Mouse (Mus musculus): ENCODE results near the gene Rpl36. TPM values are rescaled to one million over a fixed set of nuclear protein-coding genes. Genes with fewer than 3 reads are reported as not detected.
A peak's percentile ranks its signal among the peaks of the same experiment; 100 is the strongest.

Rpl36 gene
- polyA plus RNA-seq, 1 experiment from 2014 or later: 828 TPM

DNA sequence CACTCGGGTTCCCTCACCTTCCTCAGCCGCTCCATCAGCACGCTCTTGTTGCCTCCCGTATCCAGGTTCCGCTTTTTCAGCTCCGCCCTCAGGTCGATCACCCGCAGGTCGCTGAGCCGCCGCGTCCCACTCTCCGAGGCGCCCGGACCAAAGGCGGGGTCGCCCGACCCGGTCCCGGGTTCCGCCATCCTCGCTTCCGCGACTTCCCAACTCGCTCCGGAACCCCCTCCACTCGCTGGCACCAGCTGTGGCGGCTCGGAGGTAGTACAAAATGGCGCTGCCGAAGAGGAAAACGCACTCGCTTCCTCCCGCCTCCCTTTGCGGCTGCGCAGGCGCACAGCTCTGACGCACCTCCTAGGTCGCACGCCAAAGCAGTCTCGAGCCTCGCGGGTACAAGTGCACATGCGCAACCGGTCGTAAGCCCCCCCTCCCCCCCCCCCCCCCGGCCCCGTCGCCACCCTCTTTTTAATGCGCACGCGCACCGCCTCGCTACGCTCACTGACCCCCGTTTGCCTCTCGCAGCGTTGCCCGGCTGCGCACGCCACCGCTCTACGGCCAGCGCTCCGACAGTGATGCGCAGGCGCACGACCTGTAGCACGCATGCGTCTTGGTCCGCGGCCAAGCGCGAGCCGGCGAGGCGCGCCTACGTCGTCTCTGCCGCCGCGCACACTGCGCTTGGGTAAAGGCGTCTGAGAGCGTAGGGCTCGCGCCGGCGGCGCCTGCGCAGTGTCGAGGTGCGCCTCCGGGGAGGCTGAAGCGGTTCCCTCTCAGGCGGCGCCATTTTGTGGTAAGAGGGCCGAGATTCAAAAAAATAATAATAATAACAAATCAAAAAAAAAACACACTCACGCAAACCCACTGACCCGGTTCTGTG, 28.7 kb upstream of the Rpl36 start, which contains the start of the genes Safb2 and Safb:
Gene Safb2, minus strand, starts transcription at position 329 of the 874 bp plus-strand sequence.
Gene Safb, plus strand, starts transcription at position 569 of the 874 bp plus-strand sequence.
- H3K36me3 ChIP-seq (ENCODE audit: control insufficient read depth, insufficient read depth): peaks cover 40% of the 10 kb centered on the region
- peak within 1 kb of the TSS; percentile 96 for H3K9ac ChIP-seq (ENCODE audit: low read depth, low read length)
- H3K27me3 ChIP-seq (ENCODE audit: control insufficient read depth, insufficient read depth, low read depth, low read length): no peaks in the 10 kb centered on the region
- peak; percentile 92 for ATAC-seq (ENCODE audit: low read depth)
- peak within 1 kb of the TSS; percentile 86 for H3K4me2 ChIP-seq (ENCODE audit: low read depth, low read length)
- peak within 1 kb of the TSS; percentile 96 for H3K4me3 ChIP-seq (ENCODE audit: low read depth, low read length)
- WGBS (ENCODE audit: insufficient replicate concordance): under 1% methylated on average over 93 of the region's 101 CpGs
- peak within 1 kb of the TSS; percentile 97 for H3K27ac ChIP-seq (ENCODE audit: low read length)
- H3K9me3 ChIP-seq (replicated peaks; ENCODE audit: control insufficient read depth, low read length): no peaks in the 10 kb centered on the region
- peaks cover 36% of the 10 kb centered on the region for H3K4me1 ChIP-seq (ENCODE audit: control insufficient read depth, low read depth, low read length)

- peak overlapping the region; percentile 97 for H3K27ac ChIP-seq (ENCODE audit: low read length)
- H3K36me3 ChIP-seq (ENCODE audit: control insufficient read depth, insufficient read depth): peaks cover 40% of the 10 kb centered on the region
- no peaks in the 10 kb centered on the region for H3K9me3 ChIP-seq (replicated peaks; ENCODE audit: control insufficient read depth, low read length)
- WGBS (ENCODE audit: insufficient replicate concordance): under 1% methylated on average over 61 of the region's 61 CpGs
- peaks cover 36% of the 10 kb centered on the region for H3K4me1 ChIP-seq (ENCODE audit: control insufficient read depth, low read depth, low read length)
- ATAC-seq (ENCODE audit: low read depth): peak; percentile 8; the same call in 1 of the 2 replicates
- peak overlapping the region; percentile 86 for H3K4me2 ChIP-seq (ENCODE audit: low read depth, low read length)
- no peaks in the 10 kb centered on the region for H3K27me3 ChIP-seq (ENCODE audit: control insufficient read depth, insufficient read depth, low read depth, low read length)
- H3K4me3 ChIP-seq (ENCODE audit: low read depth, low read length): peak overlapping the region; percentile 96
- H3K9ac ChIP-seq (ENCODE audit: low read depth, low read length): peak overlapping the region; percentile 93
Measured at GRCm38 (mm10) chr17:56585171-56585821, 27.9 kb upstream of the Rpl36 start.

- no peaks in the 10 kb centered on the region for H3K27me3 ChIP-seq (ENCODE audit: control insufficient read depth, insufficient read depth, low read depth, low read length)
- no peak overlapping the region for H3K27ac ChIP-seq (ENCODE audit: low read length)
- H3K4me2 ChIP-seq (ENCODE audit: low read depth, low read length): no peak overlapping the region
- WGBS (ENCODE audit: insufficient replicate concordance): 90% methylated on average over 1 of the region's 1 CpGs
- H3K9me3 ChIP-seq (replicated peaks; ENCODE audit: control insufficient read depth, low read length): no peaks in the 10 kb centered on the region
- no peak for ATAC-seq (ENCODE audit: low read depth)
- H3K36me3 ChIP-seq (ENCODE audit: control insufficient read depth, insufficient read depth): peaks cover 41% of the 10 kb centered on the region
- H3K4me3 ChIP-seq (ENCODE audit: low read depth, low read length): no peak overlapping the region
- no peak overlapping the region for H3K9ac ChIP-seq (ENCODE audit: low read depth, low read length)
- H3K4me1 ChIP-seq (ENCODE audit: control insufficient read depth, low read depth, low read length): peaks cover 23% of the 10 kb centered on the region
Measured at GRCm38 (mm10) chr17:56587773-56588172, 25.4 kb upstream of the Rpl36 start.

DNA sequence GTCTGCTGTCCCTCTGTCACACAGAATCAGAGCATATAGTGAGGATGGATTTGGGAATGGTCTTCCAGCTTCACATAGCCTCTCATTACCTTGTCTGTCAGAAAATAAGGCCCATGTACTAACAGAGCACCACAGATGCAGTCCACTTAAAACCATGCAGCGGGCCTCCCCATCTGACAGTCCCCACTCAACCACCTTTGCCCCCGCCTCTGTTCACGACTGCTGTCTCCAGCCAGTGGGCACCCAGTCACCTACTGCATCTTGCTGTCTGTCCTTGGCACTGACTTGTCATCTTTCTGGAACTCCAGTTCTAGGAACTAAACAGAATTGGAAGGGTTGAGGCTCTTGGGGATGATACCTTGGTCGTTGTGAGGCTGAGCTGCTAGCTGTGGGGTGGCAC, 24.3 kb upstream of the Rpl36 start:
- WGBS (ENCODE audit: insufficient replicate concordance): 91% methylated on average over 4 of the region's 4 CpGs
- ATAC-seq (ENCODE audit: low read depth): no peak
- peaks cover 17% of the 10 kb centered on the region for H3K4me1 ChIP-seq (ENCODE audit: control insufficient read depth, low read depth, low read length)
- H3K36me3 ChIP-seq (ENCODE audit: control insufficient read depth, insufficient read depth): peaks cover 51% of the 10 kb centered on the region
- no peak overlapping the region for H3K4me3 ChIP-seq (ENCODE audit: low read depth, low read length)
- H3K4me2 ChIP-seq (ENCODE audit: low read depth, low read length): no peak overlapping the region
- no peaks in the 10 kb centered on the region for H3K9me3 ChIP-seq (replicated peaks; ENCODE audit: control insufficient read depth, low read length)
- no peaks in the 10 kb centered on the region for H3K27me3 ChIP-seq (ENCODE audit: control insufficient read depth, insufficient read depth, low read depth, low read length)
- H3K9ac ChIP-seq (ENCODE audit: low read depth, low read length): no peak overlapping the region
- no peak overlapping the region for H3K27ac ChIP-seq (ENCODE audit: low read length)

DNA sequence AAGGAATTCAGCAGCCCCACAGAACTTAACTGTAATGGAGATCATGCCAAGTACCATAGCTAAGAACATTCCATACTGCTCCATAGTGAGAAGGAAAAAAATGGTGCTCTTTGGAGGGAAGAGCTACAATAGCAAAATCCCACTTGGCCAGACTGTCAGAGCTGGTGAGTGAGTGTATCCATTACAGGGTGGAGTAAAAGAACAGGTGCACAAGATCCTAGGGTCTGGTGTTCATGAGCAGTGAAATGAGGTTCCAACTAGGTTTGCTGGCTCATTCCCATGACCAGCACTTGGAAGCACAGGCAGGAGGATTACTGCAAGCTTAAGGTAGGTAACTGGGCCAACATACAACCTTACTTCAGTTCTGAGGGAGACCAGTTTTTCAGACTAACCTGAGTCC, 20.7 kb upstream of the Rpl36 start:
- no peaks in the 10 kb centered on the region; the same call in 1 of the 2 replicates for H3K4me1 ChIP-seq (ENCODE audit: control insufficient read depth, low read depth, low read length)
- H3K9ac ChIP-seq (ENCODE audit: low read depth, low read length): no peak overlapping the region
- H3K4me2 ChIP-seq (ENCODE audit: low read depth, low read length): no peak overlapping the region
- H3K4me3 ChIP-seq (ENCODE audit: low read depth, low read length): no peak overlapping the region
- no peaks in the 10 kb centered on the region for H3K27me3 ChIP-seq (ENCODE audit: control insufficient read depth, insufficient read depth, low read depth, low read length)
- H3K27ac ChIP-seq (ENCODE audit: low read length): no peak overlapping the region
- H3K9me3 ChIP-seq (replicated peaks; ENCODE audit: control insufficient read depth, low read length): no peaks in the 10 kb centered on the region
- peaks cover 83% of the 10 kb centered on the region for H3K36me3 ChIP-seq (ENCODE audit: control insufficient read depth, insufficient read depth)
- ATAC-seq (ENCODE audit: low read depth): no peak

DNA sequence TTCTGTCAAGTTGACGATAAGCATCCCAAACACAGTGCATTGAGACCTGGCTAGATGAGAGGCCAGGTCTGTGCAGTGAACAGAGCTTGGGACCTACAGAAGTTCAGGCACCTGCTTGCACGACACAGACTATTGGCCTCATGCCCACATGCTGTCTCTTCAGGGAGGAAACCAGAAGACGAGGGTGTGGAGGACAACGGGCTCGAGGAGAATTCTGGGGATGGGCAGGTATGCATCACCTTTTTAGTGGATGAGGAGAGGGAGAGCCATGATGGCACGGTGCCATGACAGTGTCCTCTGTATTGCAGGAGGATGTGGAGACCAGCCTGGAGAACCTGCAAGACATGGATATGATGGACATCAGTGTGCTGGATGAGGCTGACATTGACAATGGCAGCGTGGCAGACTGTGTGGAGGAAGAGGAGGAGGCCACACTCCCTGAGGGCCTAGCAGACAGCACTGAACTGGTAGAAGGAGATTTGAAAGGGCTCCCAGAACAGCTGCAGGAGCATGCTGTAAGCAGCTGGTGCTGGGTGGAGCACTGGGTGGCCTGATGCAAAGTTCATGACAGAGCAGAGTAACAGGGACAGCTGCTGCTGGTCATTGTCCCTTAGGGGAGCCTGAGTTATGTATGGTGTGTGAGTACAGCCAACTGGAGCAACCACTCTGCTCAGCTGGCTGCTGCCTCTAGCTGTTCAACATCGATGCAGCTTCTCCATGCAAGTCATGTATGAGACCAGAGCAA, 19.5 kb upstream of the Rpl36 start:
- H3K36me3 ChIP-seq (ENCODE audit: control insufficient read depth, insufficient read depth): peaks cover 82% of the 10 kb centered on the region
- no peak overlapping the region for H3K4me2 ChIP-seq (ENCODE audit: low read depth, low read length)
- no peak overlapping the region for H3K4me3 ChIP-seq (ENCODE audit: low read depth, low read length)
- H3K9me3 ChIP-seq (replicated peaks; ENCODE audit: control insufficient read depth, low read length): no peaks in the 10 kb centered on the region
- H3K27me3 ChIP-seq (ENCODE audit: control insufficient read depth, insufficient read depth, low read depth, low read length): no peaks in the 10 kb centered on the region
- 91% methylated on average over 8 of the region's 8 CpGs for WGBS (ENCODE audit: insufficient replicate concordance)
- H3K4me1 ChIP-seq (ENCODE audit: control insufficient read depth, low read depth, low read length): no peaks in the 10 kb centered on the region; the same call in 1 of the 2 replicates
- H3K27ac ChIP-seq (ENCODE audit: low read length): no peak overlapping the region
- ATAC-seq (ENCODE audit: low read depth): no peak
- H3K9ac ChIP-seq (ENCODE audit: low read depth, low read length): no peak overlapping the region

GRCm38 (mm10) chr17:56603186-56604069, 9.8 kb upstream of the Rpl36 start:
- H3K4me1 ChIP-seq (ENCODE audit: control insufficient read depth, low read depth, low read length): peaks cover 5% of the 10 kb centered on the region
- H3K27ac ChIP-seq (ENCODE audit: low read length): no peak overlapping the region
- 95% methylated on average over 28 of the region's 28 CpGs for WGBS (ENCODE audit: insufficient replicate concordance)
- no peak overlapping the region for H3K4me2 ChIP-seq (ENCODE audit: low read depth, low read length)
- no peaks in the 10 kb centered on the region for H3K27me3 ChIP-seq (ENCODE audit: control insufficient read depth, insufficient read depth, low read depth, low read length)
- no peak overlapping the region for H3K4me3 ChIP-seq (ENCODE audit: low read depth, low read length)
- ATAC-seq (ENCODE audit: low read depth): no peak
- H3K9me3 ChIP-seq (replicated peaks; ENCODE audit: control insufficient read depth, low read length): no peaks in the 10 kb centered on the region
- H3K36me3 ChIP-seq (ENCODE audit: control insufficient read depth, insufficient read depth): peaks cover 77% of the 10 kb centered on the region
- no peak overlapping the region for H3K9ac ChIP-seq (ENCODE audit: low read depth, low read length)

DNA sequence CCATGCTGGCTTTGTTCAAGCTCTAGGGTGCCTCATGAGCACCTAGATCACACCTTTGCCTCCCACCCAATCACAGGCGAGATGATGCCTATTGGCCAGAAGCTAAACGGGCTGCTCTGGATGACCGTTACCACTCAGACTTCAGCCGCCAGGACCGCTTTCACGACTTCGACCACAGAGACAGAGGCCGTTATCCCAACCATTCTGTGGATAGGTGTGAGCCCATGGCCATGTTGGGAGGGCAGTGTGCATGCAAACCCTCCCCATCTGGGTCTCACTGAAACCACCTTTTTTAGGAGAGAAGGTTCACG, 9.2 kb upstream of the Rpl36 start:
- H3K27ac ChIP-seq (ENCODE audit: low read length): no peak overlapping the region
- H3K9ac ChIP-seq (ENCODE audit: low read depth, low read length): no peak overlapping the region
- H3K27me3 ChIP-seq (ENCODE audit: control insufficient read depth, insufficient read depth, low read depth, low read length): no peaks in the 10 kb centered on the region
- H3K9me3 ChIP-seq (replicated peaks; ENCODE audit: control insufficient read depth, low read length): no peaks in the 10 kb centered on the region
- peaks cover 9% of the 10 kb centered on the region for H3K4me1 ChIP-seq (ENCODE audit: control insufficient read depth, low read depth, low read length)
- 89% methylated on average over 9 of the region's 9 CpGs for WGBS (ENCODE audit: insufficient replicate concordance)
- no peak overlapping the region for H3K4me3 ChIP-seq (ENCODE audit: low read depth, low read length)
- peaks cover 77% of the 10 kb centered on the region for H3K36me3 ChIP-seq (ENCODE audit: control insufficient read depth, insufficient read depth)
- H3K4me2 ChIP-seq (ENCODE audit: low read depth, low read length): no peak overlapping the region
- no peak for ATAC-seq (ENCODE audit: low read depth)
